In genomic region chr4:150212553-150212971, GRCm38 (mm10) we compare ENCODE assay signal across 8 mouse cellular contexts. TPM values are rescaled to one million over a fixed set of nuclear protein-coding genes. Genes with fewer than 3 reads are reported as not detected.
DNase-seq lines count a peak whose midpoint lies in the region; ATAC-seq and TF ChIP-seq lines count a peak whose summit lies in the region.

No protein-coding gene starts in this region.

- H3K27ac ChIP-seq in MEL (ENCODE audit: control insufficient read depth, low read depth, low read length) = peak overlapping the region; percentile 71
- H3K27ac ChIP-seq in embryonic facial prominence, embryonic 13.5 days = no peak overlapping the region
- H3K27ac ChIP-seq in limb, embryonic 12.5 days = peak overlapping the region; percentile 70
- no peak overlapping the region for H3K27ac ChIP-seq in midbrain, embryonic 11.5 days (ENCODE audit: low read depth, low read length)
- H3K27ac ChIP-seq in stomach, embryonic 14.5 days (ENCODE audit: low read length) = no peak overlapping the region

- DNase-seq in A20 (ENCODE audit: low read depth, low spot score) (peak; percentile 86), MEL (ENCODE audit: low read depth, low spot score) (peak; percentile 94)
- peak; percentile 54 for DNase-seq in heart, postnatal 4 days
- DNase-seq in midbrain, embryonic 11.5 days (ENCODE audit: low spot score, missing footprints) = peak; percentile 91
- no peak for DNase-seq in frontal cortex, postnatal 25 days (ENCODE audit: low spot score in 2 of 2)

- no peak for TF ChIP-seq RAD21 in MEL (IDR thresholded peaks at IDR 0.05; ENCODE audit: low read depth, low read length)

- TF ChIP-seq EP300 in MEL (IDR thresholded peaks at IDR 0.05; ENCODE audit: low read depth in 1 of 2, low read length in 2 of 2) = 0 out of 4 replicates have a peak, but pooled peaks of 1 of the 2 experiments have one; percentile 18

- H3K4me1 ChIP-seq in MEL (ENCODE audit: control insufficient read depth in 1 of 2, insufficient read depth in 2 of 2, low read length in 2 of 2) = peaks cover 11 to 18% of the 10 kb centered on the region in 2 experiments
- H3K4me1 ChIP-seq in embryonic facial prominence, embryonic 13.5 days = peaks cover 6% of the 10 kb centered on the region
- H3K4me1 ChIP-seq in limb, embryonic 12.5 days (replicated peaks) = peaks cover 7% of the 10 kb centered on the region
- peaks cover 5% of the 10 kb centered on the region; the same call in 1 of the 2 replicates for H3K4me1 ChIP-seq in midbrain, embryonic 11.5 days (ENCODE audit: control insufficient read depth, insufficient read depth, low read length)
- H3K4me1 ChIP-seq in stomach, embryonic 14.5 days (ENCODE audit: control insufficient read depth, insufficient read depth, low read length) = 0 out of 2 replicates have a peak, but pooled peaks cover 3% of the 10 kb centered on the region

- TF ChIP-seq CTCF in MEL (IDR thresholded peaks at IDR 0.05 in 2 of 3, conservative IDR thresholded peaks at IDR 0.05 in 1 of 3; ENCODE audit: control insufficient read depth in 1 of 3, insufficient read depth in 1 of 3, low read depth in 2 of 3, low read length in 3 of 3, poor library complexity in 1 of 3, severe bottlenecking in 1 of 3) = no peak

- peak in 1 of 2 experiments; percentile 84; a peak in 2 of 4 replicates for TF ChIP-seq POLR2A in MEL (IDR thresholded peaks at IDR 0.05; ENCODE audit: control insufficient read depth in 1 of 2, insufficient read depth in 1 of 2, low read depth in 1 of 2, low read length in 2 of 2, poor library complexity in 1 of 2)

- H3K9ac ChIP-seq in MEL (ENCODE audit: control insufficient read depth, low read depth, low read length, poor library complexity, severe bottlenecking) = peak overlapping the region; percentile 64
- H3K9ac ChIP-seq in embryonic facial prominence, embryonic 13.5 days = peak overlapping the region; percentile 63
- H3K9ac ChIP-seq in limb, embryonic 12.5 days (replicated peaks) = 0 out of 2 replicates have a peak overlapping the region, but pooled peaks have one; percentile 27
- peak overlapping the region; percentile 39; the same call in 1 of the 2 replicates for H3K9ac ChIP-seq in midbrain, embryonic 11.5 days (ENCODE audit: low read length)
- no peak overlapping the region for H3K9ac ChIP-seq in stomach, embryonic 14.5 days (replicated peaks; ENCODE audit: low read depth, low read length)

- H3K27me3 ChIP-seq in MEL (ENCODE audit: control insufficient read depth in 1 of 2, insufficient read depth in 2 of 2, low read length in 2 of 2) = no peaks in the 10 kb centered on the region
- H3K27me3 ChIP-seq in embryonic facial prominence, embryonic 13.5 days = no peaks in the 10 kb centered on the region
- no peaks in the 10 kb centered on the region for H3K27me3 ChIP-seq in limb, embryonic 12.5 days
- H3K27me3 ChIP-seq in midbrain, embryonic 11.5 days (ENCODE audit: control insufficient read depth, insufficient read depth, low read length) = no peaks in the 10 kb centered on the region
- H3K27me3 ChIP-seq in stomach, embryonic 14.5 days (ENCODE audit: control insufficient read depth, insufficient read depth, low read length) = no peaks in the 10 kb centered on the region

- no peaks in the 10 kb centered on the region; a peak in 1 of 4 replicates for H3K36me3 ChIP-seq in MEL (ENCODE audit: control insufficient read depth in 1 of 2, insufficient read depth in 2 of 2, low read length in 2 of 2)
- no peaks in the 10 kb centered on the region for H3K36me3 ChIP-seq in embryonic facial prominence, embryonic 13.5 days
- H3K36me3 ChIP-seq in limb, embryonic 12.5 days = no peaks in the 10 kb centered on the region
- no peaks in the 10 kb centered on the region for H3K36me3 ChIP-seq in midbrain, embryonic 11.5 days (ENCODE audit: control insufficient read depth, insufficient read depth, low read length)
- no peaks in the 10 kb centered on the region for H3K36me3 ChIP-seq in stomach, embryonic 14.5 days (ENCODE audit: control insufficient read depth, insufficient read depth, low read length)

- WGBS in embryonic facial prominence, embryonic 13.5 days = 2% methylated on average over 15 of the region's 15 CpGs
- 2% methylated on average over 15 of the region's 15 CpGs for WGBS in limb, embryonic 12.5 days
- under 1% methylated on average over 15 of the region's 15 CpGs for WGBS in midbrain, embryonic 11.5 days
- 3% methylated on average over 15 of the region's 15 CpGs for WGBS in stomach, embryonic 14.5 days

- H3K9me3 ChIP-seq in MEL (replicated peaks; ENCODE audit: insufficient read depth, low read length) = no peaks in the 10 kb centered on the region
- no peaks in the 10 kb centered on the region for H3K9me3 ChIP-seq in embryonic facial prominence, embryonic 13.5 days
- H3K9me3 ChIP-seq in limb, embryonic 12.5 days = no peaks in the 10 kb centered on the region
- no peaks in the 10 kb centered on the region for H3K9me3 ChIP-seq in midbrain, embryonic 11.5 days (ENCODE audit: control insufficient read depth, low read length)
- H3K9me3 ChIP-seq in stomach, embryonic 14.5 days (ENCODE audit: control insufficient read depth, low read depth, low read length) = no peaks in the 10 kb centered on the region

- H3K4me2 ChIP-seq in embryonic facial prominence, embryonic 13.5 days = peak overlapping the region; percentile 62
- peak overlapping the region; percentile 61 for H3K4me2 ChIP-seq in limb, embryonic 12.5 days
- peak overlapping the region; percentile 55 for H3K4me2 ChIP-seq in midbrain, embryonic 11.5 days
- H3K4me2 ChIP-seq in stomach, embryonic 14.5 days (replicated peaks; ENCODE audit: low read depth, low read length) = peak overlapping the region; percentile 49

- no peaks in the 10 kb centered on the region; the same call in 1 of the 2 replicates for H3K79me2 ChIP-seq in MEL (ENCODE audit: control insufficient read depth, insufficient read depth, low read length, poor library complexity)

- ATAC-seq in embryonic facial prominence, embryonic 13.5 days (ENCODE audit: insufficient number of reproducible peaks, insufficient read depth, low FRiP score, low TSS enrichment, low read depth) = peak; percentile 75
- ATAC-seq in limb, embryonic 12.5 days (ENCODE audit: insufficient number of reproducible peaks, insufficient read depth, low FRiP score, low TSS enrichment, low read depth) = peak; percentile 80; the same call in 1 of the 2 replicates
- ATAC-seq in midbrain, embryonic 11.5 days (ENCODE audit: low FRiP score) = peak; percentile 88
- ATAC-seq in stomach, embryonic 14.5 days (ENCODE audit: insufficient number of reproducible peaks, insufficient read depth, low FRiP score, low read depth) = peak; percentile 87

- H3K4me3 ChIP-seq in MEL (ENCODE audit: control insufficient read depth in 1 of 2, insufficient read depth in 1 of 2, low read depth in 2 of 2, low read length in 2 of 2) = peak overlapping the region; percentile 60 to 80
- peak overlapping the region; percentile 39 for H3K4me3 ChIP-seq in embryonic facial prominence, embryonic 13.5 days
- H3K4me3 ChIP-seq in limb, embryonic 12.5 days (replicated peaks) = peak overlapping the region; percentile 38
- peak overlapping the region; percentile 37 for H3K4me3 ChIP-seq in midbrain, embryonic 11.5 days (ENCODE audit: low read depth, low read length)
- H3K4me3 ChIP-seq in stomach, embryonic 14.5 days (ENCODE audit: low read depth, low read length) = peak overlapping the region; percentile 25

TF ChIP-seq in MEL, 35 proteins besides CTCF, POLR2A, EP300 and RAD21 (continues in another document):
- TF ChIP-seq POLR2AphosphoS5 (IDR thresholded peaks at IDR 0.05; ENCODE audit: borderline replicate concordance, low read depth, low read length) (no peak), TAL1 (IDR thresholded peaks at IDR 0.05; ENCODE audit: low read length) (no peak), HCFC1 (IDR thresholded peaks at IDR 0.05; ENCODE audit: low read depth, low read length) (0 out of 2 replicates have a peak, but pooled peaks have one; percentile 61), KAT2A (conservative IDR thresholded peaks at IDR 0.05; ENCODE audit: low read depth, low read length) (no peak), UBTF (IDR thresholded peaks at IDR 0.05; ENCODE audit: borderline replicate concordance, insufficient read depth, low read depth, low read length) (no peak), MXI1 (IDR thresholded peaks at IDR 0.05; ENCODE audit: low read depth, low read length) (no peak), ZNF384 (IDR thresholded peaks at IDR 0.05; ENCODE audit: low read depth, low read length) (no peak), MYB (IDR thresholded peaks at IDR 0.05; ENCODE audit: low read depth, low read length) (no peak), CHD2 (IDR thresholded peaks at IDR 0.05; ENCODE audit: low read length) (peak; percentile 60; the same call in 1 of the 2 replicates), TBP (IDR thresholded peaks at IDR 0.05; ENCODE audit: low read depth, low read length) (peak; percentile 51; the same call in 1 of the 2 replicates), USF1 (IDR thresholded peaks at IDR 0.05; ENCODE audit: low read depth, low read length) (no peak), ZKSCAN1 (IDR thresholded peaks at IDR 0.05; ENCODE audit: low read depth, low read length) (no peak), SIN3A (IDR thresholded peaks at IDR 0.05; ENCODE audit: low read length) (no peak), ZC3H11A (IDR thresholded peaks at IDR 0.05; ENCODE audit: low read depth, low read length) (no peak)

RNA-seq across cellular contexts. Expression of gene Car6, which starts 11.4 kb away (rescaled TPM):
- not detected in 2 replicates for total RNA-seq in MEL (2012; rRNA removed)
- polyA plus RNA-seq in MEL (2012; ENCODE audit: insufficient read depth in 1 of 2, insufficient read length in 2 of 2, low read depth in 1 of 2, low replicate concordance in 2 of 2, missing spikeins in 1 of 2) = under 1 TPM in 1 of 2 experiments, not detected in 1; 0.19 TPM
- 0.23 TPM in 1 of 2 replicates, not detected in the other for polyA plus RNA-seq in embryonic facial prominence, embryonic 13.5 days (2015; fragmentation: Nextera tagmentation; extraction: Ambion mirVana)
- not detected for total RNA-seq in heart, postnatal 4 days (2021)
- polyA plus RNA-seq in limb, embryonic 12.5 days (2016; fragmentation: Nextera tagmentation; extraction: Ambion mirVana) = 0.22 and 0.33 TPM in 2 replicates
- 0.25 TPM in 1 of 2 replicates, not detected in the other for polyA plus RNA-seq in midbrain, embryonic 11.5 days (2014; fragmentation: Nextera tagmentation; extraction: Ambion mirVana)
- not detected in 2 replicates for polyA plus RNA-seq in stomach, embryonic 14.5 days (2014; fragmentation: Nextera tagmentation; extraction: Ambion mirVana)

RNA-seq across cellular contexts. Expression of gene Eno1, which starts 24.0 kb away (rescaled TPM):
- total RNA-seq in MEL (2012; rRNA removed) = 254 and 516 TPM in 2 replicates
- polyA plus RNA-seq in MEL (2012; ENCODE audit: insufficient read depth in 1 of 2, insufficient read length in 2 of 2, low read depth in 1 of 2, low replicate concordance in 2 of 2, missing spikeins in 1 of 2) = 1,000 to 10,000 TPM in 1 of 2 experiments, 100 to 1,000 TPM in 1; 737 to 5,492 TPM
- polyA plus RNA-seq in embryonic facial prominence, embryonic 13.5 days (2015; fragmentation: Nextera tagmentation; extraction: Ambion mirVana) = 1,290 and 1,439 TPM in 2 replicates
- total RNA-seq in heart, postnatal 4 days (2021) = 100 to 1,000 TPM; 303 to 307 TPM
- polyA plus RNA-seq in limb, embryonic 12.5 days (2016; fragmentation: Nextera tagmentation; extraction: Ambion mirVana) = 1,793 and 1,872 TPM in 2 replicates
- 1,438 and 1,518 TPM in 2 replicates for polyA plus RNA-seq in midbrain, embryonic 11.5 days (2014; fragmentation: Nextera tagmentation; extraction: Ambion mirVana)
- 1,497 and 1,560 TPM in 2 replicates for polyA plus RNA-seq in stomach, embryonic 14.5 days (2014; fragmentation: Nextera tagmentation; extraction: Ambion mirVana)

Comparison
In these comparisons a context has a peak if more than half of its experiments do, and no peak if none do; other contexts are left out.
1. DNase-seq: peak in A20 (single experiment), MEL (single experiment), heart, postnatal 4 days (single experiment) and midbrain, embryonic 11.5 days (single experiment); none in frontal cortex, postnatal 25 days (0 of 2).
2. H3K27ac ChIP-seq: peak in MEL (single experiment) and limb, embryonic 12.5 days (single experiment); none in embryonic facial prominence, embryonic 13.5 days (single experiment), midbrain, embryonic 11.5 days (single experiment) and stomach, embryonic 14.5 days (single experiment).
3. Peak in every context shown above with its lines, with median percentiles within 50 percentile points of each other: H3K4me3 ChIP-seq, ATAC-seq and H3K4me2 ChIP-seq.